Mouse (Mus musculus) 3T3-L1 (cell line): ENCODE data around the gene Rbx1.

Experiments
- DNase-seq: peaks from one replicate; pipeline ENCODE4 v3.0.0-alpha.2; 2015; ENCODE audit warnings: low read depth, low spot score

Gene Rbx1

DNA sequence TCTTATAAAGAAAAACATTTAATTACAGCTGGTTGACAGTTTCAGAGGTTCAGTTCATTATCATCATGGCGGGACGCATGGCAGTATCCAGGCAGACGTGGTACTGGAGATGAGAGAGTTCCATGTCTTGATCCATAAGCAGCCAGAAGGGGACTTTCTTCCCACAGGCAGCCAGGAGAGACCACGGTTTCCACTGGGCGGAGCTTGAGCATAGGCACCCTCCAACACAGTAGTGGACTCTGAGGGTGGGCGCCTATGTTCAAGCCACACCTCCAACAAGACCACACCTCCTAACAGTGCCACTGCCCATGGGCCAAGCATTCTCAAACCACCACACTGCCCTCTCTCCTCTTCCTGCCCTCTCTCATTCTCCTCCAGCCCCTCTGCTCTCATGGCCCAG lies 17.6 kb downstream of the Rbx1 start:
- no peak for DNase-seq

DNA sequence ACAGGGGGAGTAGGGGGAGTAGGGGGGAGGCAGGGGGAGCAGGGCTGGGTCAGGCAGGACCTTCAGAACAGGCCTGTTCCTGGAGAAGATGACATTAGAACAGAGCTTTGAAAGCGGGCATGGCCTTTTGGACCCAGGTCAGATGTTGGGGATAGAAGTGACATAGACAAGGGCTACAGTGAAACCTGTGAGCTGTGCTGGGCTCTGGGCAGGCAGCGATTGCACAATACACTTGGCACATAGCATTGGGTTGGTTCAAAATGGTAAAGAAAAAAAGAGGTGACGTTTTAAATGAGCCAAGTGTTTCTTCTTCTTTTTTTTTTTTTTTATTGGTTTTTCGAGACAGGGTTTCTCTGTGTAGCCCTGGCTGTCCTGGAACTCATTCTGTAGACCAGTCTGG lies 19.4 kb downstream of the Rbx1 start:
- no peak for DNase-seq

DNA sequence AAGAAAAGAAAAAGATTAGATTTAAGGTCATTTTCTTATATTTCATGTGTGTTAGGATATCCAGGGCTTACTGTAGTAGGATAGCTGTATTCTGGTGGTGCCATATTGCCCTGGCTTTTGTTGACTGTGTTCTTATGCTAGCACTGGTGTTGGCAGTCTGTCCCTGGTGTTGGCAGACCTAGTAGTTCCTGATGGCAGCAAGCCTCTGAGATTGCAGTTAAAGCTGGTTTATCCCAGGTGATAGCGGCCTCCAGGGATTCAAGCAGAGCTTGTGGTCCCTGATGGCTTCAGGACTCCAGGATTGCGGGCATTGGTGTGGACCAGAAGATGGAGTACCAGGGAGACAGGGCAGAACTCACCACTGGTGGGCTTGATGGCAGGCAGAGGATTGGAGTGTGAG lies 37.4 kb downstream of the Rbx1 start:
- no peak for DNase-seq

DNA sequence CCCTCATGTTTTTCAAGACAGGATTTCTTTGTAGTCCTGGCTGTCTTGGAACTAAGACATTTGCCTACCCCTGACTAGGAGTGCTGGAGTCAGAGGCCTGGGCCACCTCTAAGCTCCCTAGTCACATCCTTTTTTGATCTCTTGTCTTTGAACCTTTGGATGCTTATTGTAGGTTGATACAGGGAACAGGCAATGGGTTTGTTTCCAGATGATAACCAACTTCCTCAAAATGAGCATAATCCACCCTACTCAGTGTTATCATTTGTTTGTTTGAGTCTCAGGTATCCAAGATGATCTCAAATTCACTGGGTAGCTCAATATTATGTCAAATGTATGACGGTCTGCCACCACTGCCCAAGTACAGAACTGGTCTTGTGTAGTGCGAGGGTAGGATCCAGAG lies 37.9 kb downstream of the Rbx1 start:
- no peak for DNase-seq

GRCm38 (mm10) chr15:81507201-81507600 lies 41.1 kb downstream of the Rbx1 start:
- peak; percentile 36 for DNase-seq

GRCm38 (mm10) chr15:81510621-81511020 lies 44.5 kb downstream of the Rbx1 start:
- DNase-seq = no peak

DNA sequence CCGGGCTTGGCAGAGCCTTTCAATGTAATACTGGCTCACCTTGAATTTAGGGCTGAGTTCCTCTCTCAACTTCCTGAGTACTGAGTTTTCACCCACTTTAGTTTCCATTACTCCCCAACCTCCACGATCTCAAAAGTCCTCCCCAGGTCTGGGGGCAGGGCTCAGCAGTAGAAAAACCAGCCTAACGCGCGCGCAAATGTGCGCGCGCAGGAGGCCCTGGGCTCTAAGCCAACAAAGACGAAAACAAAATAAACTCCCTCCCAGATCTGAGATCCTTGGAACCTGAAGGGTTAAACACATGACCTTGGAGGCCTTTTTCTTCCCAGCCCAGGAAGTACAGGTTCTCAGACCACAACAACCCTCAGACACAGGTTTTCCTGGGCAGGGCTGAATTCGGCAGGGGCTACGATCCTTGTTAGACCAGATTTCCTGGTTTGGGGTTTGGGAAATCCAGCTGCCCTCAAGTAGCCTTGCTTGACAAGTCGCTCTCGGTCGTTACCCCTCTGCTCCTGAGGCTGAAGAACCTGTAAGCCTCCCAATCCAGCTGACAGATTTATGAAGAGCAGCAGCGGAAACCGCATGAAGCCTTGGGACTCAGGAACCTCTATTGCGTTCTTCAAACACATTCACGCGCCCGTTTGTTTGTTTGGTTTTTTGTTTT lies 45.6 kb downstream of the Rbx1 start:
- DNase-seq = no peak

- peak; percentile 94 for DNase-seq
These were observed 48.2 kb downstream of the Rbx1 start for GRCm38 (mm10) chr15:81514111-81514971.

GRCm38 (mm10) chr15:81515221-81515620 lies 49.1 kb downstream of the Rbx1 start:
- DNase-seq = peak; percentile 89

- DNase-seq = no peak
These were observed 51.9 kb downstream of the Rbx1 start for GRCm38 (mm10) chr15:81518031-81518430.

GRCm38 (mm10) chr15:81518761-81519160 lies 52.7 kb downstream of the Rbx1 start:
- no peak for DNase-seq

DNA sequence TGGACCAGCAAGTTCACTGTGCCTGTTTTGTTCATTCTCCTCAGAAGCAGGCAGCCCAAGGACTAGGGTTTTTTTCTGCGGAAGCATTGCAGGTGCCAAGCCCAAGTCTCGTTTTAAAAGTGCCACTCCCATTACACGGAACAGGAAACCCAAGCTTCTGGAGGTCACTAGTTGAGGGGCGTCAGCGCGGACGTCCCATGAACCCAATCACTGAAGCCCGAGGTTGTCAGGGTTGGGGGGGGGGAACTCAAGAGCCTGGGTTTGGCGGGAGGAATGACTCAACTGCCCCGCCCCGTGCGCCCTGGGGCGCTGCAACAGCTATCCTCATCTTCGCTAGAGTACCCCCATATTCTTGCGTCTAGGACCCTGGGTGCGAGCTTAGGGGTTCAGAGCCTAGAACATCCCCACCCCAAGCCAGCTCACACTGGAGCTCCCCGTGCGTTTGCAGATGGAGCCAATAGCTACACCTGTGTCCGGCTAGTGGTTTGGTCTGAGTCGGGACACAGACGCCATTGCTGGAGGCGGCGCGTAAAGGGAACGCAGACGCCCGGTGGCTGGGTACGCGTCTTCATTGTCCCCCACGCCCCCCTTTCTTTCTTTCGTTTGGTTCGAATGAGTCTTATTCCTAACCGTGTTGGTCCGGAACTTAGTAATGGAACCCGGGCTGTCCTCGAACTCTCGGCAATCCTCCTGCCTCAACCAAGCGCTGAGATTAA lies 56.1 kb downstream of the Rbx1 start:
- DNase-seq = no peak

GRCm38 (mm10) chr15:81522761-81523168 lies 56.7 kb downstream of the Rbx1 start:
- peak; percentile 14 for DNase-seq

- DNase-seq = peak; percentile 68
These were observed 57.2 kb downstream of the Rbx1 start for GRCm38 (mm10) chr15:81523169-81523871.

DNA sequence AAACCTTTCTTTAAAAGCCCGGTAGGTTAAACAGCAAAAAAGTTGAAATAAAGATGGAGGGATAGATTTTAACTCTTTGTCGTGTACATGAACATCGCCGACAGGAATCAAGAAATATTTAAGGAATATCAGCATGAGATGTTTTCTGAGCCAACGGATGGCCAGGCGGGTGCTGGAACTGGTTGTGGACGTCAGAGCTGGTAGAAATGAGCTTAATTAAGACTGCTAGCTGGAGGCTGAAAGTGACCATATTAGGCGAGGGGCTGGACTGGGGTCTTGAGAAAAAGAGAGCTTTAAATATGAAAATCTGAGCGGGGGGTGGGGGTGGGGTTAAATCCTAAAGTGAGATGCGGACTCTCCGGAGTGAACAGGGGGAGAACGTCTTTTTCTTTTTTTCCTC lies 57.8 kb downstream of the Rbx1 start:
- DNase-seq = no peak
